Mouse (Mus musculus): ENCODE data around the gene Map4k2. TPM values are rescaled to one million over a fixed set of nuclear protein-coding genes. Genes with fewer than 3 reads are reported as not detected.

Gene Map4k2
- total RNA-seq, 2 experiments from 2014 or later = 31.1 to 40.1 TPM

- DNase-seq (ENCODE audit: low spot score in 2 of 2) = peak in 1 of 2 experiments; percentile 63
Measured at GRCm38 (mm10) chr19:6398447-6399284, 57.7 kb downstream of the Map4k2 start.

DNA sequence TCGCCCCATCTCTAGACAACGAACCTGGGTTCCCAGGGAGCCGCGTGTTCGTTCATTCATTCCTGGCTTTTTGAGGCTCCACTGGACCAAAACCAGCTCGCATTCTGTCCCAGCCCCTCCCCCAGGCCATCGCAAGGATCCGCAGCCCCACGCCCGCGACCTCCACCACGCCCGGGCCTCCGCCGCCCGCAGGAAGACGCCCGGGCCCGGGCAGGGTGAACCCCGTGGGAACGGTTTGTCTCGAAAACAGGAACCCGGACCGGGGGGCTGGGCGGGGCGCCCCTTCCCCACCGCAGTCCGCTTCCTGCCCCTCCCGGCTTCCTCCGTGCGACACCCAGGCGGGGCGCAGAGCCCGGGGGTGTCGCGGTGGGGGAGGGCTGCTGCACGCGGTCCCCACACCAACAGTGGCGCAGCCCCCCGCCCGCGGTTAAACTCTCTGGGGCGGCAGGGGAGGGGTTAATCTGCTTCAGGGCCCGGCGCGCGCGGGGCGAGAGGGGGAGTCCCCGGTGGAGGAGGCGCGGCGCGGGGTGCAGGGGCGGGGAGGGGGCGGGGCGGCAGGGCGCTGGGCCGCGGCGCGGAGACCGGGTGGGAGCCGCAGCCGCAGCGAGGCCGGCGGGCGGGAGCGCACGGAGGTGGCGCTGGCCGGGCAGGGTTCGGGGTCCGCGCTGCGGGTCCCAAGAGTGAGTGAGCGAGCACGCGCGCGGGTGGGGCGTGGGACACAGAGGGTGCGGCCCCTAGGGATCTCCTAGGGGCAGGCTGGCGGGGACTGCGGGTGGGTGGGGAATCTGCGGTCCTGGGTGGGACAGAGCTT, 58.6 kb downstream of the Map4k2 start, which contains the start of gene Rasgrp2:
Gene Rasgrp2, plus strand, starts transcription at position 56 of the 811 bp plus-strand sequence.
- peak; percentile 45 to 64 for DNase-seq (ENCODE audit: low spot score in 2 of 2)

DNA sequence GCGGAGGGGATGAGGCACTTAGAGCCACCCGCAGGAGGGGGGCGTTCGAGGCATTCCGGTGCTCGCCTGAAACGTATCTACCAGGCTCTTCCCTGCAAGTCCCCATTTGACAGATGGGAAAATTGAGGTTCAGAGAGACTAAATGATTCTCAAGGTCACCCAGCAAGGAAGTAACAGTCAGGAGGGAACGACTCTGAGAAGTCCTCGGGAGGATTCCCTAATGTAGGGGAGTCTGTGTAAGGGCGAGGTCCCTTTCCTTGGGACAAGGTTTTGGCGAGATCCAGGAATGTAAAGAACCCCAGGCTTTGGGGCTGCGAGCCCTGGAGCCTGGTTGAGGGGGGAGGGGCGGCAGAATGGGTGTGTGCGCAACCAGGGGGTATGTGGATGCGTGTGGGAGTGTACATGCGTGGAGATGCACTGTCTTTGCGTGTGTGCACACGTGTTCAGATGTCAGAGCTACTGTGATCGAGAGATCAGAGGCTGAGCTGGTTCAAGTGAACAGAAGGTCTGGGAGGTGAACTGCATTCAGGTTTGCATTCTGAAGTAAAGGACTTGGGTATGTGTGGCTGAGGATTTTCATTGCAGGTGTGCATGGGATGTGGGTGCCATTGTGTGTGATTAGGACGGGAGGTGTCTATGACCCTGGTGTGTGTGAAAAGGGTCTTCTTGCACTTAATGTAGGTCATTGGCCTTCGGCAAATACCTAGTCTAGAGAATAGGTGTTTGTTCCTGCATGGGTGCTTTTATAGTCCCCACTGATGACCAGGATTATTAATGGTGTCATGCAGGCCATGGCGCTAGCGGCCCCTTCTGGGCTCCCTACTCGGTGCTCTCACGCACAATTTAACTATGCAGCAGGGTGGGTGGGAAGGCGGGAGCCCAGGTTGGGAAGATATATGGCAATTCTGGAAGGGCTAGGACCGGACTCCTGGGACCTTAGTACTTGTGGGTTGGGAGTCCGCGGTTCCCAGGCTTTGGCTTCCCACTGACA, 59.5 kb downstream of the Map4k2 start:
- DNase-seq (ENCODE audit: low spot score in 2 of 2) = no peak

DNA sequence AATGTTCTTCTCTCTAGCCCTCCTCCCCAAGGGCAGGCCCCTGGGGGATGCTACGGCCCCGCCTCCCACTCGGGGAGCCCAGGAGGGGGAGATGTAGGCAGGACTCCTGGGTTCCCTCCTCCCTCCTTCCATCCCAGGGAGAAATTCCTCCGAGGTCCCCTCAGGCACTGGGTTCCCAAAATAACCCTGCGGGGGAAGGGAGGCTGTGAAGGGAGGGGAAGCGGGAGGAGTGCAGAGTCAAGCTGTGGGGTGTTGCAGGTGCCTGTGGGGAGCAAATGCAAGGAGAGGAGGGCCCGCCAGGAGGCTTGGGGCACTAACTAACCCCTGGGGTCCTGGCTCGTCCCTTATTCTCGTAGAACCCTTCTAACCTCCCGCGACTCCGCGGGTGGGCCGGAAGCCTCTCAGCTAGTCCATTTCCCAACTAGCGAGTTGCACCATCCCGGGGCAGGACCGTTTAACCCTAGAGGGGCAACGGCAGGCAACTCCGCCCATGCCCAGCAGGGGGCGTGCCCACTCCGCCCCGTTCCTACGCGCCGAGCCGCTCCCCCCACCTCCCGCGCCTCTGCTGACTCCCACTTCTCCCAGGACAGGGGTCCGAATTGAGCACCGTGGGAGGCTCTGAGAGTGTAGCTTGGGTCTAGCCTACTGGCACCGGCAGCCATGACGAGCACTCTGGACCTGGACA, 60.3 kb downstream of the Map4k2 start:
- peak; percentile 78 to 87 for DNase-seq (ENCODE audit: low spot score in 2 of 2)

- DNase-seq (ENCODE audit: low spot score in 2 of 2) = no peak
Measured at GRCm38 (mm10) chr19:6401951-6402350, 61.0 kb downstream of the Map4k2 start.

DNA sequence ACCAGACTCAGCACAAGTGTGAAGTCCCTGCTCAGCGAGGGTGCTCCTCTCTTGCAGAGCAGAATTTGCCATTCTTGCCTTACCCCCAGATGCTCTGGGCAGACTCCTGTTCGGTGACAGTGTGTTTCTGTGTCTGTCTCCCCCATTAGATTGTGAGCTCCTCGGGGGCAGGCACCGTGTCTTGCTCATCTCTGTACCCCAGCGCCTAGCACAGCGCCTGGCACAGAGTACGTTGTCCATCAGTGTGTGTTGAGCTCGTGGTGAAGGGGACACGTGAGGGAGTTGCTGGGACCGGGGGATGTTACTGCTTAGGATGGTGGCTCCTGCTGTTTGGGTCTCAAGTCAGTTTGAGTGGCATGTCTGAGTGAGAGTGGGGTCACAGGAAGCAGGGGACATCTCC, 62.9 kb downstream of the Map4k2 start:
- DNase-seq (ENCODE audit: low spot score in 2 of 2) = no peak

Small RNA genes lying within 50 kb of the gene (microRNA-seq; reads per million reads assigned to microRNA genes)
- 0.47 to 1.2 reads per million in 2 experiments for gene Mir6989 (ENCODE audit: borderline number of aligned reads in 2 of 2)

Other genes with a start within 250 kb of the Map4k2 start
- not detected for gene AC131692.1, start 246.7 kb upstream of the Map4k2 start, total RNA-seq (2021)
- gene Naaladl1, start 235.4 kb upstream of the Map4k2 start, total RNA-seq (2021) = not detected
- 10 to 100 TPM; 12.9 to 17.2 TPM for gene Sac3d1, start 222.5 kb upstream of the Map4k2 start, total RNA-seq (2021)
- gene Snx15, start 212.8 kb upstream of the Map4k2 start, total RNA-seq (2021) = 10 to 100 TPM; 26.8 to 28.1 TPM
- gene Batf2, start 200.2 kb upstream of the Map4k2 start, total RNA-seq (2021) = 1 to 10 TPM; 1.6 to 3.1 TPM
- gene Arl2, start 199.6 kb upstream of the Map4k2 start, total RNA-seq (2021) = 10 to 100 TPM; 84.7 to 87.7 TPM
- gene Majin, start 156.7 kb upstream of the Map4k2 start, total RNA-seq (2021) = 1 to 10 TPM in 1 of 2 experiments, under 1 TPM in 1; 0.99 to 1.3 TPM
- gene Gpha2, start 114.8 kb upstream of the Map4k2 start, total RNA-seq (2021) = 10 to 100 TPM; 21.9 to 24.2 TPM
- 100 to 1,000 TPM in 1 of 2 experiments, 10 to 100 TPM in 1; 97.0 to 115 TPM for gene Ppp2r5b, start 105.3 kb upstream of the Map4k2 start, total RNA-seq (2021)
- 10 to 100 TPM; 26.4 to 37.1 TPM for gene Atg2a, start 99.5 kb upstream of the Map4k2 start, total RNA-seq (2021)
- 100 to 1,000 TPM; 112 to 157 TPM for gene Ehd1, start 64.4 kb upstream of the Map4k2 start, total RNA-seq (2021)
- 10 to 100 TPM; 15.1 to 19.3 TPM for gene Cdc42bpg, start 34.7 kb upstream of the Map4k2 start, total RNA-seq (2021)
- 10 to 100 TPM; 48.2 to 54.2 TPM for gene Men1, start 6.2 kb upstream of the Map4k2 start, total RNA-seq (2021)
- gene Sf1, start 22.6 kb downstream of the Map4k2 start, total RNA-seq (2021) = 100 to 1,000 TPM; 233 to 277 TPM
- 10 to 100 TPM; 55.0 to 65.0 TPM for gene Pygm, start 43.3 kb downstream of the Map4k2 start, total RNA-seq (2021)
- 10 to 100 TPM; 38.0 to 44.8 TPM for gene Rasgrp2, start 58.2 kb downstream of the Map4k2 start, total RNA-seq (2021)
- gene Nrxn2, start 77.6 kb downstream of the Map4k2 start, total RNA-seq (2021) = 1 to 10 TPM; 6.8 to 7.4 TPM
- under 1 TPM in 1 of 2 experiments, not detected in 1; 0.17 TPM for gene Slc22a12, start 201.9 kb downstream of the Map4k2 start, total RNA-seq (2021)